Comparison of ENCODE assay signal across 9 mouse cellular contexts in genomic region chr11:102624888-102625407, GRCm38 (mm10). TPM values are rescaled to one million over a fixed set of nuclear protein-coding genes. Genes with fewer than 3 reads are reported as not detected.
DNase-seq lines count a peak whose midpoint lies in the region; ATAC-seq lines count a peak whose summit lies in the region.
"Had no signal": no experiment of that assay in that cellular context is flagged by ENCODE, and none has a peak within 500 bp of the region (broad histone marks: within the 10 kb centered on the region; RNA-seq: fewer than 3 reads in every experiment).

No protein-coding gene starts in this region.

- H3K9me3 ChIP-seq in heart, embryonic 10.5 days = no peaks in the 10 kb centered on the region
- no peaks in the 10 kb centered on the region for H3K9me3 ChIP-seq in forebrain, embryonic 16.5 days (ENCODE audit: control insufficient read depth, low read length)
- no peaks in the 10 kb centered on the region for H3K9me3 ChIP-seq in midbrain, embryonic 13.5 days

- H3K4me2 ChIP-seq in forebrain, embryonic 16.5 days (ENCODE audit: low read length) = 0 out of 2 replicates have a peak overlapping the region, but pooled peaks have one; percentile 10
- peak overlapping the region; percentile 41 for H3K4me2 ChIP-seq in midbrain, embryonic 13.5 days (replicated peaks)

- no peaks in the 10 kb centered on the region for H3K36me3 ChIP-seq in heart, embryonic 10.5 days
- no peaks in the 10 kb centered on the region for H3K36me3 ChIP-seq in forebrain, embryonic 16.5 days (ENCODE audit: control insufficient read depth, insufficient read depth)
- H3K36me3 ChIP-seq in midbrain, embryonic 13.5 days = no peaks in the 10 kb centered on the region

- no peak overlapping the region for H3K9ac ChIP-seq in forebrain, embryonic 16.5 days (replicated peaks; ENCODE audit: low read depth, low read length)
- no peak overlapping the region for H3K9ac ChIP-seq in midbrain, embryonic 13.5 days (replicated peaks)

- H3K27me3 ChIP-seq in heart, embryonic 10.5 days (ENCODE audit: insufficient read depth, poor library complexity, severe bottlenecking) = no peaks in the 10 kb centered on the region
- H3K27me3 ChIP-seq in forebrain, embryonic 16.5 days (replicated peaks; ENCODE audit: control insufficient read depth, insufficient read depth, low read length) = no peaks in the 10 kb centered on the region
- H3K27me3 ChIP-seq in midbrain, embryonic 13.5 days = no peaks in the 10 kb centered on the region

- H3K27ac ChIP-seq in heart, embryonic 10.5 days = peak overlapping the region; percentile 92
- no peak overlapping the region for H3K27ac ChIP-seq in forebrain, embryonic 16.5 days (ENCODE audit: low read length)
- H3K27ac ChIP-seq in midbrain, embryonic 13.5 days = peak overlapping the region; percentile 76

- 39% methylated on average over 14 of the region's 14 CpGs for WGBS in heart, embryonic 10.5 days
- 30% methylated on average over 14 of the region's 14 CpGs for WGBS in forebrain, embryonic 16.5 days
- 22% methylated on average over 14 of the region's 14 CpGs for WGBS in midbrain, embryonic 13.5 days

- peak overlapping the region; percentile 52; the same call in 1 of the 2 replicates for H3K4me3 ChIP-seq in heart, embryonic 10.5 days
- no peak overlapping the region for H3K4me3 ChIP-seq in forebrain, embryonic 16.5 days (replicated peaks; ENCODE audit: low read length)
- peak overlapping the region; percentile 9; the same call in 1 of the 2 replicates for H3K4me3 ChIP-seq in midbrain, embryonic 13.5 days (replicated peaks)
- H3K4me3 ChIP-seq: myocyte had no signal

- no peak for DNase-seq in heart, embryonic 10.5 days (ENCODE audit: low spot score)
- DNase-seq in heart, adult 9 months (ENCODE audit: low spot score in 2 of 2) = no peak
- DNase-seq in MN1 (ENCODE audit: low spot score) = peak; percentile 59
- DNase-seq in thymus, postnatal 10 days (ENCODE audit: low spot score in 2 of 2) = no peak
- DNase-seq in ovary, postnatal 36 days (ENCODE audit: low spot score) = no peak

- peak; percentile 23; the same call in 1 of the 2 replicates for ATAC-seq in forebrain, embryonic 16.5 days
- ATAC-seq in midbrain, embryonic 13.5 days = peak; percentile 77
- ATAC-seq in activated CD4-positive, CD25-positive, alpha-beta regulatory T cell, adult 4 months = no peak

- peaks cover 56% of the 10 kb centered on the region for H3K4me1 ChIP-seq in heart, embryonic 10.5 days
- H3K4me1 ChIP-seq in forebrain, embryonic 16.5 days (replicated peaks; ENCODE audit: control insufficient read depth, insufficient read depth, low read length) = peaks cover 13% of the 10 kb centered on the region
- peaks cover 32% of the 10 kb centered on the region for H3K4me1 ChIP-seq in midbrain, embryonic 13.5 days (replicated peaks)

RNA-seq across cellular contexts. Expression of gene Fzd2, which starts 20.8 kb away (rescaled TPM):
- polyA plus RNA-seq in heart, embryonic 10.5 days (2016; fragmentation: Nextera tagmentation; extraction: Ambion mirVana) = 22.9 and 34.5 TPM in 2 replicates
- polyA plus RNA-seq in forebrain, embryonic 16.5 days (2015; fragmentation: Nextera tagmentation; extraction: Ambion mirVana) = 12.0 and 13.5 TPM in 2 replicates
- polyA plus RNA-seq in midbrain, embryonic 13.5 days (2015; fragmentation: Nextera tagmentation; extraction: Ambion mirVana) = 10.8 and 13.2 TPM in 2 replicates
- not detected for polyA plus RNA-seq in activated CD4-positive, CD25-positive, alpha-beta regulatory T cell, adult 4 months (2017; shearing (Covaris generic))

RNA-seq across cellular contexts. Expression of gene Meioc, which starts 38.6 kb away (rescaled TPM):
- 0.53 and 1.2 TPM in 2 replicates for polyA plus RNA-seq in heart, embryonic 10.5 days (2016; fragmentation: Nextera tagmentation; extraction: Ambion mirVana)
- polyA plus RNA-seq in forebrain, embryonic 16.5 days (2015; fragmentation: Nextera tagmentation; extraction: Ambion mirVana) = 0.09 TPM in 1 of 2 replicates, not detected in the other
- polyA plus RNA-seq in midbrain, embryonic 13.5 days (2015; fragmentation: Nextera tagmentation; extraction: Ambion mirVana) = 0.04 and 0.05 TPM in 2 replicates
- polyA plus RNA-seq in activated CD4-positive, CD25-positive, alpha-beta regulatory T cell, adult 4 months (2017; shearing (Covaris generic)) = not detected

RNA-seq across cellular contexts. Expression of gene Gm11627, which starts 45.7 kb away (rescaled TPM):
- 11.6 and 13.5 TPM in 2 replicates for polyA plus RNA-seq in heart, embryonic 10.5 days (2016; fragmentation: Nextera tagmentation; extraction: Ambion mirVana)
- polyA plus RNA-seq in forebrain, embryonic 16.5 days (2015; fragmentation: Nextera tagmentation; extraction: Ambion mirVana) = 6.4 and 8.3 TPM in 2 replicates
- polyA plus RNA-seq in midbrain, embryonic 13.5 days (2015; fragmentation: Nextera tagmentation; extraction: Ambion mirVana) = 4.2 and 5.3 TPM in 2 replicates
- not detected for polyA plus RNA-seq in activated CD4-positive, CD25-positive, alpha-beta regulatory T cell, adult 4 months (2017; shearing (Covaris generic))

Comparison
In these comparisons a context has a peak if more than half of its experiments do, and no peak if none do; other contexts are left out.
1. RNA of gene Fzd2, which starts 20.8 kb away (polyA plus RNA-seq): 22.9 to 34.5 TPM in heart, embryonic 10.5 days, 10.8 to 13.2 TPM in midbrain, embryonic 13.5 days and 12.0 to 13.5 TPM in forebrain, embryonic 16.5 days; not detected in activated CD4-positive, CD25-positive, alpha-beta regulatory T cell, adult 4 months; every median in the first group is over 10 times any median in the second.